Mouse (Mus musculus): ENCODE results near the gene Sumf1.

Gene Sumf1

DNA sequence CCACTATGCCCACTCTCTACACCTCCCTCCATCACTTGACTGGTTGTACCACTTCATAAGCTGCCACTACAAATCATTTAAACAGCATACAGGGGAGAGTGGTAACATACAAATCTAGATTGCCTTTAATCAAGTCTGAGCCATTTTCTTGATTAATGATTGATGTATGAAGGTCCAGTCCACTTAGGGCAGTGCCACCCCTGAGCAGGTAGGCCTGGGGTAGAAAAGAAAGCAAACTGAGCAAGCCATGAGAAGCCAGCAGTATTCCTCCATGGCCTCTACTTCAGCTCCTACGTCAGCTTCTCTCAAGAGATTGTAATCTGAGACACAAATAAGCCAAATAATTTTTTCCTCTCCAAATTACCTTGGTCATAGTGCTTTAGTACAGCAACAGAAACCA, 94.1 kb downstream of the Sumf1 start:
- DNase-seq (ENCODE audit: low spot score): no peak

GRCm38 (mm10) chr6:108075857-108076256, 109.5 kb downstream of the Sumf1 start:
- no peak for DNase-seq (ENCODE audit: low spot score)

- DNase-seq (ENCODE audit: low spot score): no peak
Observed at GRCm38 (mm10) chr6:108074624-108075023, 110.8 kb downstream of the Sumf1 start.

DNA sequence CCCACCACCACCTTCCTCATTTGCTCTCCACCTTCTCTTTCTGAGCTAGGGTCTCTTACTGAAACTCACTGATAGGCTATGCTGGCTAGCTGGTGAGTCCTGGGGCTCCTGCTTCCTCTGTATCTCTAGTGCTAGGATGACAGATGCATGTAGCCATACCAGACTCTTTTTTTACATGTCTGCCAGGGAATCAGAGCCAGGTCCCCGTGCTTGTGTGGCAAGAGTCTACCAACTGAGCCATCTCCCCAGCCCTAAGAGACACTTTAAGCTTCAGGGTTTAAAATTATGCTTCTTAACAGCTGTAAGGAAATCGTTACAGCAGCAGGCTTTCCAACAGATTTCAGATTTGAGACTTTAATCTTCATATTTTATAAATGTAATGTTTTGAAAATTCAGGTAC, 111.5 kb downstream of the Sumf1 start:
- no peak for DNase-seq (ENCODE audit: low spot score)

DNA sequence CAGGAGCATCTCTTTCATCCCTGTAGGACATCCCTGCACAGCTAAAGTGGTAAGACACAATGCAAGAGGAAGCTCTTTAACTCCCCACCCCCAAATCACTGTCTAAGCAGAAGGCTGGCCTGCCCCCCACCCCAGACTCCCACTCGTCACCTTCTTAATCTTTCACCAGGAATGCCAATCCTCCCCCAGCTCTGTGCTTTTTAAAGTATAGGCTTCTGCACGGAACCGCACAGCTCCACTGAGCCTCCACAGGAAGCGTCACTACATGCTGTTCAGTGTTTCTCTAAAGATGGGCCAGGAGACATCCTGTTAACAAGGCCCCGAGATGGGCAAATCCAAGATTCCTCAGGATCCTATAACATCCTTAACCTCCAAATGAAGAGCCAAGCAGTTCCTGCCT, 112.3 kb downstream of the Sumf1 start:
- DNase-seq (ENCODE audit: low spot score): no peak

GRCm38 (mm10) chr6:108070947-108071346, 114.4 kb downstream of the Sumf1 start:
- DNase-seq (ENCODE audit: low spot score): no peak

DNA sequence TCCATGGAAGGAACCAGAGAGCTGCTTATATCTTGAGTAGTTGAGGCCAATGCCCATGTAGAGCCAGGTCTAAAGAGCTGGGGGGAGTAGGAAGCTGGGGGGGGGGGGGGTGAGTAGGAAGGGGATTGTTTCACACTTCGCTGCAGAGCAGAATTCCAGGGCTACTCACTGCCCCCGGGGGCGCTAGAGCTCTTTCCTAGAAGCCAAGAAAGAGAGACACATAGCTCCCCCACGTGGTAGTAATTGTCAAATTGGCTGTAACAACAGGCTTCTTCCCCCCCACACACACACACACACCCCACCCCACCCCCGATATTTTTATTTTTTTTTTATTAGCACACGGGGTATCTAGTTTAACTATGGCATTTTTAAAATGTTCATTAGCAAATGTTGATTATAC, 119.8 kb downstream of the Sumf1 start:
- DNase-seq (ENCODE audit: low spot score): peak; percentile 67

DNA sequence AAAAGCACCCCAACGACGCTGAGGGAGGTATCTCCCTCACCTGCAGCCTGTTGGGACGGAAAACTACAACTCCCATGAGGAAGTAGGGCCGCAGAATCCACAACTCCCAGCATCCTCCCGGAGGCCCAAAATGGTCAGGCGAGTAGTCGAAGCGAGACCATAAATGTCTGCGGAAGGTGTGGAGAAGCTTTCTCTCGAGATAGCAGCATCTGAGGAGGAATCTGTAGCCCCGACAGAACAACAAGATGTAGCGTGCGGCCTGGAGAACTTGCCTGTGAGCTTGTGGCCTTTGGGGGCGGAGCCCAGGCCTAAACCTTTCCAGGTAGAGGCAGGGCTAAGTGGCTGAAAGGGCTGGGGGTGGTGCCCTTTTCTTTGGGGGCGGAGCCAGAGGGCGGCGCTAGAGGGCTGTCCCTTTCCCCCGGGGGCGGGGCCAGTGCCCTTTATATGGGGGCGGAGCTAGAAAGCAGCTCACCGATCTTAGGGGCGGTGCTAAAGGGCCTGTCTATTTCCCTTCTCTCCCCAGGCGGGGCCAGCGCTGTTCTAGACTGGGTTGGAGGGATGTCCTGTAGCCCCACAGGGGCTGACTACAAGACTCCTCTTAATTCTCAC, 120.4 kb downstream of the Sumf1 start, which contains the start of gene Setmar:
Setmar (plus strand) TSS at position 128 of the 609 bp plus-strand sequence.
- peak; percentile 98 for DNase-seq (ENCODE audit: low spot score)

GRCm38 (mm10) chr6:108061121-108061520, 124.3 kb downstream of the Sumf1 start:
- DNase-seq (ENCODE audit: low spot score): no peak

- DNase-seq (ENCODE audit: low spot score): no peak
Observed at GRCm38 (mm10) chr6:108058066-108058465, 127.3 kb downstream of the Sumf1 start.

GRCm38 (mm10) chr6:108057353-108057752, 128.0 kb downstream of the Sumf1 start:
- no peak for DNase-seq (ENCODE audit: low spot score)
